Mouse (Mus musculus) adrenal gland, postnatal 36 days (tissue): ENCODE measurements around the gene Ahctf1. TPM values are rescaled to one million over a fixed set of nuclear protein-coding genes. Genes with fewer than 3 reads are reported as not detected.
A peak's percentile ranks its signal among the peaks of the same experiment; 100 is the strongest.

ENCODE experiments used
- DNase-seq, 2 experiments: peaks; one replicate each; pipeline ENCODE4 v3.0.0; 2021; ENCODE audit warnings: mixed read lengths in 1 of 2
- total RNA-seq, 2 experiments: library from RNA; stranded (reverse); gene quantifications; 2 replicates each; pipeline ENCODE4 v1.2.3; 2021

Gene Ahctf1
- total RNA-seq, 2 experiments from 2014 or later = 37.0 to 43.5 TPM

- no peak for DNase-seq
Observed at GRCm38 (mm10) chr1:179713367-179713766, 90.1 kb downstream of the Ahctf1 start.

GRCm38 (mm10) chr1:179712658-179713057 is 90.8 kb downstream of the Ahctf1 start:
- no peak for DNase-seq

- DNase-seq = no peak
Observed at GRCm38 (mm10) chr1:179710739-179711138, 92.7 kb downstream of the Ahctf1 start.

- DNase-seq = no peak
Observed at GRCm38 (mm10) chr1:179709390-179709789, 94.1 kb downstream of the Ahctf1 start.

- peak in 1 of 2 experiments; percentile 26 for DNase-seq
Observed at GRCm38 (mm10) chr1:179705154-179705553, 98.3 kb downstream of the Ahctf1 start.

GRCm38 (mm10) chr1:179704150-179704549 is 99.3 kb downstream of the Ahctf1 start:
- DNase-seq = no peak

Other genes starting within 250 kb of the Ahctf1 start
- 10 to 100 TPM; 34.8 to 42.0 TPM for gene Sccpdh, start 135.5 kb downstream of the Ahctf1 start, total RNA-seq
- gene Kif28, start 58.4 kb downstream of the Ahctf1 start, total RNA-seq = not detected
- gene Gm10518, start 304 bp downstream of the Ahctf1 start, total RNA-seq = not detected
- 10 to 100 TPM; 49.9 to 59.9 TPM for gene Cdc42bpa, start 156.8 kb upstream of the Ahctf1 start, total RNA-seq